Mouse (Mus musculus) stomach, postnatal 0 days (tissue): Measurements from ENCODE around the gene Mgat4a. TPM values are rescaled to one million over a fixed set of nuclear protein-coding genes. Genes with fewer than 3 reads are reported as not detected.

Experiments used
- ATAC-seq: fragments of 200-750 bp; cut with Nextera tagmentation; 2 replicates; pipeline ENCODE4 v1.8.0; 2017; ENCODE audit not compliant: low FRiP score, low TSS enrichment
- DNase-seq: peaks from one replicate; pipeline ENCODE4 v3.0.0-alpha.2; 2016; ENCODE audit warnings: low spot score
- H3K27ac ChIP-seq: fragments of 300-500 bp; sonication (generic); replicated peaks from 2 replicates; pipeline ENCODE4 v1.5.1; 2014; ENCODE audit warnings: mild to moderate bottlenecking, control low read depth
- H3K27me3 ChIP-seq: fragments of 300-500 bp; sonication (generic); 2 replicates; pipeline ENCODE4 v1.6.1; 2014; ENCODE audit warnings: low read length; ENCODE audit not compliant: control insufficient read depth, insufficient read depth
- H3K36me3 ChIP-seq: fragments of 300-500 bp; sonication (generic); 2 replicates; pipeline ENCODE4 v1.6.1; 2014; ENCODE audit warnings: low read length, mixed read lengths; ENCODE audit not compliant: control insufficient read depth, insufficient read depth
- H3K4me1 ChIP-seq: fragments of 300-500 bp; sonication (generic); replicated peaks from 2 replicates; pipeline ENCODE4 v1.6.1; 2014; ENCODE audit warnings: antibody characterized with exemption; ENCODE audit not compliant: control insufficient read depth, insufficient read depth
- H3K4me2 ChIP-seq: fragments of 300-500 bp; sonication (generic); replicated peaks from 2 replicates; pipeline ENCODE4 v1.6.1; 2014; ENCODE audit warnings: low read depth, mild to moderate bottlenecking, control low read depth, moderate library complexity
- H3K4me3 ChIP-seq: fragments of 300-500 bp; sonication (generic); 2 replicates; pipeline ENCODE4 v1.5.1; 2014; ENCODE audit warnings: low read depth, low read length, control low read depth
- H3K9ac ChIP-seq: fragments of 300-500 bp; sonication (generic); 2 replicates; pipeline ENCODE4 v1.6.1; 2014; ENCODE audit warnings: mild to moderate bottlenecking, low read length, control low read depth, mixed read lengths
- H3K9me3 ChIP-seq: fragments of 300-500 bp; sonication (generic); 2 replicates; pipeline ENCODE4 v1.6.1; 2016; ENCODE audit warnings: low read length; ENCODE audit not compliant: control insufficient read depth
- CTCF ChIP-seq: IDR thresholded peaks from 2 replicates; pipeline ENCODE4 v1.5.1; 2016; ENCODE audit warnings: antibody characterized with exemption, low read depth, mild to moderate bottlenecking, moderate library complexity
- EP300 ChIP-seq: optimal IDR thresholded peaks from 2 replicates; pipeline ENCODE3; 2016; ENCODE audit warnings: antibody characterized with exemption
- WGBS: fragments of 180-500 bp; shearing (Covaris S2); extraction: QIAGEN DNeasy Blood & Tissue Kit; methylation state at CpG from one replicate; pipeline ENCODE4 v1.1.7; 2014; 5-methylcytosine and 5-hydroxymethylcytosine counted together
- polyA plus RNA-seq: library from polyadenylated mRNA; unstranded; fragments of >200 nt; fragmentation: Nextera tagmentation; extraction: Ambion mirVana; gene quantifications from 2 replicates; pipeline ENCODE4 v1.2.1, GENCODE M21; 2015

Mgat4a gene
- polyA plus RNA-seq, 1 experiment from 2014 or later, result 13.8 TPM

DNA sequence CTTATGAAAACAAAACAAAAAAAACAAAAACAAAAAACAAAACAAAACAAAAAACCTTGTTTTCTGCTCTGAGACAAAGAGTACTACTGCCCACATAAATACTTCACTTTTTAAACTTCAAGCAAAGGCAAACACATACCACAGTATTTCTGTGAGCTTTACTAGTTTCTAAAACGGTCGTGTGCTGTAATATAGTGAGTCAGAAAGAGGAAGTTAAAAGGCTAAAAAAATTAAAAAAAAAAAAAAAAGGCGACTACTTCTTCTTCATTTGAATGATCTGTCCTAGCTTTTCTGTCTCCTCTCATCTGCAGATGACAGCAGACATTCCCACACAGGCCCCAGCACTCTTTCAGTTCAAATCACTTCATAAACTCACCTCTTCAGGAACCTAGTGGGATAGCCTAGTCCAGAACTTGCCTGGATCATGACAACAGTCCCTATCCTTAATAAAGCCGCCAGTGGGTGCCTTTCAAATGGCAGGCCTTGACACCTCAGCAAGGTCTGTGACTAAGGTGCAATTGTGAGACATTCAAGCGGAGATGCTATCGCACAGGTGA, 66.1 kb downstream of the Mgat4a start:
- TF ChIP-seq EP300 (no peak), CTCF (no peak)
- DNase-seq, result no peak
- Histone ChIP-seq H3K4me3 (no peak overlapping the region), H3K4me2 (no peak overlapping the region), H3K9ac (no peak overlapping the region), H3K9me3 (no peaks in the 10 kb centered on the region), H3K36me3 (no peaks in the 10 kb centered on the region), H3K4me1 (0 out of 2 replicates have a peak, but pooled peaks cover 2% of the 10 kb centered on the region), H3K27ac (no peak overlapping the region), H3K27me3 (no peaks in the 10 kb centered on the region)
- ATAC-seq, result no peak
- 76% methylated on average over 6 of the region's 6 CpGs for WGBS

DNA sequence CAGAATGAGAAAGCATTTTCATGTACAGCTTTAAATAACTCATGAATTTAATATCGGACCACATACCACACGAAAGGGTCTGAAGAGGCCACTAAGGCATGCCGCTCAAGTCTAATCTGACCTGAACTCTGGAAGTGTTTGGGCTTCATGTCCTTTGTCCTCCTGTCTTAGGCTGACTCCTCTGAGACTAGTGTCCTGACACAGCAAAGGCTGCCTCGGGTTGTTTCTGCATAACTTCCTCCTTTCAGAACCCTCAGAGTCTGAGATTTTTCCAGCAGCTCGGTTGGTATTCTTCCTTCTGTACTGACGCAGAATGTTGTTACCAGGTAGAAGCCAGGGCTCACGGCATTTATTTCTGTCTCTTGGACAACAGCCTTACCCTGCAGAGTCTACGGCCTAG, 66.8 kb downstream of the Mgat4a start:
- ATAC-seq, result no peak
- H3K27me3 ChIP-seq, result no peaks in the 10 kb centered on the region
- no peak for DNase-seq
- H3K9ac ChIP-seq, result no peak overlapping the region; the same call in 1 of the 2 replicates
- H3K9me3 ChIP-seq, result no peaks in the 10 kb centered on the region
- H3K4me2 ChIP-seq, result no peak overlapping the region
- H3K4me3 ChIP-seq, result no peak overlapping the region
- H3K4me1 ChIP-seq, result 0 out of 2 replicates have a peak, but pooled peaks cover 2% of the 10 kb centered on the region
- WGBS, result 70% methylated on average over 8 of the region's 8 CpGs
- TF ChIP-seq EP300, result no peak
- no peak for TF ChIP-seq CTCF
- H3K27ac ChIP-seq, result no peak overlapping the region
- H3K36me3 ChIP-seq, result no peaks in the 10 kb centered on the region

DNA sequence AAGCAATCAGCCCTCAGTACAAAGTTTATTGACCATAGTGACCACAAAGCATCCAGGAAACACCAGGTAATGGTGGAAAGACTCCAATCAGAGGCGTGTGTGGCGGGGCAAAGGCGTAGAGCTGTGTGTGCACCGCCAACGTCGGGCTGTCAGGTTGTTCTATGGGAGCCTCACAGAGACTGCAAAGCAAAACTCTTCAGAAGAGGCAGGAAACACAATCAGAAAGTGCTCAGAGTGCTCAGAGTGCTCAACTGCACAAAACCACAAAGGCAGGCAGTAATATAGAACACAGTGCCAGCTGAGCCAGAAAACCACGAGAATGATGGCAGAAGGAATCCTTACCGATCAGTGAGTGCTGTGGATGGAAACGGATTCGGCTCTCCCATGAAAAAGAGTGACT, 67.6 kb downstream of the Mgat4a start:
- no peak overlapping the region for H3K4me2 ChIP-seq
- ATAC-seq (no peak), DNase-seq (peak; percentile 36)
- H3K9me3 ChIP-seq, result 0 out of 2 replicates have a peak, but pooled peaks cover 2% of the 10 kb centered on the region
- H3K9ac ChIP-seq, result no peak overlapping the region
- no peak overlapping the region for H3K4me3 ChIP-seq
- H3K27me3 ChIP-seq, result no peaks in the 10 kb centered on the region
- WGBS, result 70% methylated on average over 10 of the region's 10 CpGs
- no peaks in the 10 kb centered on the region for H3K36me3 ChIP-seq
- H3K4me1 ChIP-seq, result 0 out of 2 replicates have a peak, but pooled peaks cover 2% of the 10 kb centered on the region
- no peak overlapping the region for H3K27ac ChIP-seq
- TF ChIP-seq CTCF (no peak), EP300 (no peak)

DNA sequence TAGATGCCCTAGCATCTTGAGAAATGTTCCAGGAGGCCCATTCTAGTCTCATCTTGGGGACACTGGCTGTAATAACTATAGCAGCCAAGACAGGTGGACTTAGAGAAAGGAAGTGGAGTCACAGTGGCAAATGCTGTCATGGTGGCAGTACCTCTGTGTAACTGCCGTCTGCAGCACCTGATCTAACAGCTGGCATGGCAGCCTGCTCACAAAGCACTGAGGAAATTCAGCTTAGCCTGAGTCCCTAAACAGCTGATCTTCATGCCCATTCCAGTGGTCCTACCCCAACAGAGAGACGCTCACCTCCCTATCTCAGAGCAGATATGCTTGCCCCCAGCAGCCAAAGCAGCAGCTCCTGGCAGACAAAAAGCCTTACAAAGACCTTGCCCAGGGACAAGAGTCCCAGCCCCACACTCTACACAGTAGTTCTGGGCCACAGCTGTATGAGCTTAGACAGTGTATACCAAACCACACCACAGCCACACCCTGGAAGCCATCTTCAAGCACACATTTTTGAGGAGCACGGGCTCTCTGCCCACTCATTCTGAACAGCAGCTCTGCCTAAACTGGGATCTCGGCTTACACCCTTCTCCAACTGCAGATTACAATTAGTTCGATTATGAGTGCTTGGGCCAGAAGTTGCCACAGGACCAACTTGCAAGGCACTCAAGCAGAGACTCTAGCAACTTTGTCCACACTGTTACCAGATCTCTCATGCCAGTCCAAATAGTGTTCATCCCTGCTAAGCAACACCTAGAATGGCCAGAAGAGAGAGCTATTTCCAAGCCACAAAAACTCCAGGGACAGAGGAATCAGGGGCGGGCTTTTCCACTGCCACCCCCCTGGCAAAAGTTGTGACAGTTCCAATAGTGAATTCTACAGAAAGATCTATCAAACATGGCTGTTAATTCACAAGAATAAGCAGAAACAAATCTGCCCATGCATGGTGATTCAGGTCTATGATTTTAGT, 69.4 kb downstream of the Mgat4a start:
- DNase-seq (no peak), ATAC-seq (no peak)
- H3K27me3 ChIP-seq, result no peaks in the 10 kb centered on the region

DNA sequence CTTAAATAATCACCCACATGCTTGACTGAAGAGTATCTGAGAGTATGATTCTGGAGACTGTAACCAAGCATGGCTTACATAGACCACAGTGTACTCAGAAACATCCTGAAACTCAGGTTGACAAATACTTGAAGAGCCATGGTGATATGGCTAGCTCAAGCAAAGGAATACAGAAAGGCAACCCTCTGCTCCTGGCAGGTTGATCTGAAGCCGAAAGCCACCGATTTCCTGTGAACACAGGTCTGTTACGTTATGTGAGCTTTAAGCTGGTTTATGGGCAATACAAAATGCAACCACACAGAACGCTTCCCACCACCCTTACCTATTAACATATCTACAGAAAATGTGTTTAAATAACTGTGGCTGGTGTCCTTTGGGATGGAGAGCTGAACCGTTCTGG, 71.8 kb downstream of the Mgat4a start:
- no peak for DNase-seq
- 90% methylated on average over 5 of the region's 5 CpGs for WGBS
- Histone ChIP-seq H3K4me3 (no peak overlapping the region), H3K27ac (no peak overlapping the region), H3K9me3 (0 out of 2 replicates have a peak, but pooled peaks cover 3% of the 10 kb centered on the region), H3K9ac (no peak overlapping the region), H3K27me3 (no peaks in the 10 kb centered on the region), H3K36me3 (no peaks in the 10 kb centered on the region; the same call in 1 of the 2 replicates), H3K4me2 (no peak overlapping the region), H3K4me1 (no peaks in the 10 kb centered on the region)
- TF ChIP-seq EP300 (no peak), CTCF (no peak)
- no peak for ATAC-seq

More for the DNA sequence above, 69.4 kb downstream of the Mgat4a start:
- H3K4me3 ChIP-seq, result no peak overlapping the region
- 72% methylated on average over 6 of the region's 6 CpGs for WGBS
- H3K9ac ChIP-seq, result no peak overlapping the region
- H3K27ac ChIP-seq, result no peak overlapping the region
- no peaks in the 10 kb centered on the region for H3K4me1 ChIP-seq
- no peaks in the 10 kb centered on the region for H3K36me3 ChIP-seq
- H3K4me2 ChIP-seq, result no peak overlapping the region
- TF ChIP-seq EP300, result no peak
- TF ChIP-seq CTCF, result peak; percentile 72
- 0 out of 2 replicates have a peak, but pooled peaks cover 3% of the 10 kb centered on the region for H3K9me3 ChIP-seq
